Mouse (Mus musculus) right cerebral cortex, postnatal 14 days (tissue): ENCODE measurements around the gene Olfr644.

Source experiments
- DNase-seq: peaks from one replicate; pipeline ENCODE4 v3.0.0; 2022

Olfr644 gene

GRCm38 (mm10) chr7:104071769-104072168, at the start of gene Olfr644:
Gene Olfr644, minus strand, starts transcription at chr7:104071869.
- no peak for DNase-seq

- no peak for DNase-seq
Measured at GRCm38 (mm10) chr7:104104757-104104972, 33.0 kb upstream of the Olfr644 start, which contains the start of gene Olfr646. Gene Olfr646, plus strand, starts transcription at chr7:104104873.

- no peak for DNase-seq
Measured at GRCm38 (mm10) chr7:104103913-104104756, 32.5 kb upstream of the Olfr644 start.

- no peak for DNase-seq
Measured at GRCm38 (mm10) chr7:104085365-104085764, 13.7 kb upstream of the Olfr644 start, which contains the start of gene Olfr645. Gene Olfr645, minus strand, starts transcription at chr7:104085465.

- no peak for DNase-seq
Measured at GRCm38 (mm10) chr7:104061345-104061744, 10.3 kb downstream of the Olfr644 start, which contains the start of gene 4930516K23Rik. Gene 4930516K23Rik, minus strand, starts transcription at chr7:104061445.

GRCm38 (mm10) chr7:104059215-104059614, 12.5 kb downstream of the Olfr644 start:
- no peak for DNase-seq

GRCm38 (mm10) chr7:104052566-104052965, 19.1 kb downstream of the Olfr644 start, which contains the start of gene Olfr642:
Gene Olfr642, minus strand, starts transcription at chr7:104052666.
- DNase-seq, result no peak

GRCm38 (mm10) chr7:104050745-104051144, 20.9 kb downstream of the Olfr644 start:
- no peak for DNase-seq

- DNase-seq, result no peak
Measured at GRCm38 (mm10) chr7:104035145-104035544, 36.5 kb downstream of the Olfr644 start, which contains the start of gene Olfr641. Gene Olfr641, plus strand, starts transcription at chr7:104035445.

- DNase-seq, result no peak
Measured at GRCm38 (mm10) chr7:104026978-104027377, 44.7 kb downstream of the Olfr644 start.

- no peak for DNase-seq
Measured at GRCm38 (mm10) chr7:104025473-104025872, 46.2 kb downstream of the Olfr644 start, which contains the start of gene Olfr640. Gene Olfr640, minus strand, starts transcription at chr7:104025573.

GRCm38 (mm10) chr7:104021651-104022050, 50.0 kb downstream of the Olfr644 start:
- no peak for DNase-seq

- no peak for DNase-seq
Measured at GRCm38 (mm10) chr7:104018953-104019352, 52.7 kb downstream of the Olfr644 start.

GRCm38 (mm10) chr7:104017203-104017602, 54.5 kb downstream of the Olfr644 start, which contains the start of gene Olfr639:
Gene Olfr639, minus strand, starts transcription at chr7:104017303.
- DNase-seq, result no peak
